Comparison of ENCODE assay signal across 9 mouse cellular contexts in the genomic region with DNA sequence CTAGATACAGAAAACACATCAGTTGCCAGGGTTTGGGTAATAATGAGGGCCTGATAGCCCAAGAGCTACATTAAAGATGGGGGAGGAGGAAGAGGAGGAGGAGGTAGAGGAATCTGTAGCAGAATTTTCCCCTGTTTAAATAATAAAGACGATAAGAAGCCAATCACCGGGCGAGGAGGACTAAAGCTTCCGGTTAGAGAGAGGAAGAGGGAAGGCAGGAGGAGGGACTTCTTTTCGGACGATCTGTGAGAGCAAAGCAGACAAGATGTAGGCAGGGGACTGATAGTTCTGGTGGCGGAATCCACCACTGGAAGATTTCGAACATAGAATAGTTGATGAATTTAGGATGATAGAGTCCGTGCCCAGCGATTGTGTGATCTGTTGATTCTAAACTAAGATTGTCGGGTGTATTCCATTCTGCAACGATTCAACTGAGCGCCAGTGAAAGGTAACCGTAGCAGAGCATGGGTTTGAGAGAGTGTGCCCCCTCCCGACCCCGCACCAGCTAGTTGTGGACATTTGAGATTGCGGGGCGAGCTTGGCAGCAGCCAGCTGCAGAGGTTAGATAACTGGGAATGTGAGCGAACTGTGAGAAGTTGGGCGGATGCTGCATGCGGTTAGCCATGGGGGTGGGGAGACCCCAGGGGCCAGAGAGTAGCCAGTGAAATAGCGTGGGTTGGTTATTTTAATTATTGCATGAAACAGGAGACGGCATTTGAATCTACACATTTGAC. TPM values are rescaled to one million over a fixed set of nuclear protein-coding genes. Genes with fewer than 3 reads are reported as not detected.
DNase-seq lines count a peak whose midpoint lies in the region; ATAC-seq and TF ChIP-seq lines count a peak whose summit lies in the region.
"Had no signal": no experiment of that assay in that cellular context is flagged by ENCODE, and none has a peak within 500 bp of the region (broad histone marks: within the 10 kb centered on the region; RNA-seq: fewer than 3 reads in every experiment).

No protein-coding gene starts in this region.

- 0 out of 2 replicates have a peak overlapping the region, but pooled peaks have one; percentile 1 for H3K4me3 ChIP-seq in forebrain, embryonic 12.5 days (replicated peaks)
- no peak overlapping the region for H3K4me3 ChIP-seq in forebrain, postnatal 0 days (ENCODE audit: low read depth, low read length)
- H3K4me3 ChIP-seq in midbrain, embryonic 10.5 days: peak overlapping the region; percentile 16; the same call in 1 of the 2 replicates
- H3K4me3 ChIP-seq in midbrain, embryonic 15.5 days: no peak overlapping the region
- peak overlapping the region; percentile 22 for H3K4me3 ChIP-seq in stomach, embryonic 15.5 days (replicated peaks)

- ATAC-seq in forebrain, embryonic 12.5 days (ENCODE audit: low FRiP score): no peak
- ATAC-seq in forebrain, postnatal 0 days: no peak
- no peak for ATAC-seq in midbrain, embryonic 15.5 days (replicated peaks)
- ATAC-seq in stomach, embryonic 15.5 days (ENCODE audit: insufficient read depth, low FRiP score, low read depth): peak; percentile 53; the same call in 1 of the 2 replicates

- 81% methylated on average over 23 of the region's 23 CpGs for WGBS in forebrain, embryonic 12.5 days
- WGBS in forebrain, postnatal 0 days: 90% methylated on average over 23 of the region's 23 CpGs
- 84% methylated on average over 23 of the region's 23 CpGs for WGBS in midbrain, embryonic 10.5 days
- WGBS in midbrain, embryonic 15.5 days: 82% methylated on average over 23 of the region's 23 CpGs
- WGBS in stomach, embryonic 15.5 days: 76% methylated on average over 23 of the region's 23 CpGs

- no peak for TF ChIP-seq CTCF in forebrain, postnatal 0 days (IDR thresholded peaks at IDR 0.05; ENCODE audit: low read depth)

- no peak overlapping the region for H3K9ac ChIP-seq in forebrain, embryonic 12.5 days
- H3K9ac ChIP-seq in forebrain, postnatal 0 days: no peak overlapping the region
- no peak overlapping the region for H3K9ac ChIP-seq in midbrain, embryonic 15.5 days
- no peak overlapping the region for H3K9ac ChIP-seq in stomach, embryonic 15.5 days

- no peak for DNase-seq in forebrain, postnatal 0 days
- DNase-seq in midbrain, embryonic 10.5 days (ENCODE audit: low spot score): no peak
- DNase-seq in liver: peak; percentile 81
- DNase-seq in adrenal gland, adult 8-10 months: no peak
- DNase-seq in cerebellum, adult 18-20 months: no peak
- DNase-seq: midbrain, embryonic 14.5 days had no signal

- H3K27me3 ChIP-seq in forebrain, embryonic 12.5 days: no peaks in the 10 kb centered on the region
- no peaks in the 10 kb centered on the region for H3K27me3 ChIP-seq in forebrain, postnatal 0 days (ENCODE audit: insufficient read depth, low read length)
- H3K27me3 ChIP-seq in midbrain, embryonic 10.5 days (ENCODE audit: low read depth, poor library complexity, severe bottlenecking): peaks cover 41% of the 10 kb centered on the region
- H3K27me3 ChIP-seq in midbrain, embryonic 15.5 days (replicated peaks): 0 out of 2 replicates have a peak, but pooled peaks cover 3% of the 10 kb centered on the region
- no peaks in the 10 kb centered on the region for H3K27me3 ChIP-seq in stomach, embryonic 15.5 days (replicated peaks)

- H3K36me3 ChIP-seq in forebrain, embryonic 12.5 days (replicated peaks): no peaks in the 10 kb centered on the region
- no peaks in the 10 kb centered on the region for H3K36me3 ChIP-seq in forebrain, postnatal 0 days (ENCODE audit: insufficient read depth)
- H3K36me3 ChIP-seq in midbrain, embryonic 10.5 days: no peaks in the 10 kb centered on the region
- no peaks in the 10 kb centered on the region for H3K36me3 ChIP-seq in midbrain, embryonic 15.5 days (replicated peaks)
- no peaks in the 10 kb centered on the region for H3K36me3 ChIP-seq in stomach, embryonic 15.5 days

- peaks cover 8% of the 10 kb centered on the region; the same call in 1 of the 2 replicates for H3K4me1 ChIP-seq in forebrain, embryonic 12.5 days
- no peaks in the 10 kb centered on the region; the same call in 1 of the 2 replicates for H3K4me1 ChIP-seq in forebrain, postnatal 0 days (ENCODE audit: insufficient read depth)
- peaks cover 27% of the 10 kb centered on the region for H3K4me1 ChIP-seq in midbrain, embryonic 10.5 days
- peaks cover 11% of the 10 kb centered on the region for H3K4me1 ChIP-seq in midbrain, embryonic 15.5 days
- no peaks in the 10 kb centered on the region for H3K4me1 ChIP-seq in stomach, embryonic 15.5 days

- H3K27ac ChIP-seq in forebrain, embryonic 12.5 days: no peak overlapping the region
- no peak overlapping the region for H3K27ac ChIP-seq in forebrain, postnatal 0 days (ENCODE audit: low read depth, low read length)
- no peak overlapping the region for H3K27ac ChIP-seq in midbrain, embryonic 10.5 days (replicated peaks)
- H3K27ac ChIP-seq in midbrain, embryonic 15.5 days: no peak overlapping the region
- H3K27ac ChIP-seq in stomach, embryonic 15.5 days: no peak overlapping the region

- H3K9me3 ChIP-seq in forebrain, embryonic 12.5 days: no peaks in the 10 kb centered on the region
- no peaks in the 10 kb centered on the region for H3K9me3 ChIP-seq in forebrain, postnatal 0 days (ENCODE audit: low read length)
- no peaks in the 10 kb centered on the region for H3K9me3 ChIP-seq in midbrain, embryonic 10.5 days (replicated peaks)
- H3K9me3 ChIP-seq in midbrain, embryonic 15.5 days: no peaks in the 10 kb centered on the region
- H3K9me3 ChIP-seq in stomach, embryonic 15.5 days: no peaks in the 10 kb centered on the region

- H3K4me2 ChIP-seq in forebrain, embryonic 12.5 days: no peak overlapping the region
- no peak overlapping the region for H3K4me2 ChIP-seq in forebrain, postnatal 0 days (ENCODE audit: low read depth)
- H3K4me2 ChIP-seq in midbrain, embryonic 15.5 days: no peak overlapping the region
- H3K4me2 ChIP-seq in stomach, embryonic 15.5 days: no peak overlapping the region

RNA-seq across cellular contexts. Expression of a gene that starts 52.4 kb away (rescaled TPM):
- 6.7 TPM in 2 replicates for polyA plus RNA-seq in forebrain, embryonic 12.5 days (2016; fragmentation: Nextera tagmentation; extraction: Ambion mirVana)
- total RNA-seq in forebrain, postnatal 0 days (2014; rRNA removed): 15.6 and 20.7 TPM in 2 replicates
- polyA plus RNA-seq in forebrain, postnatal 0 days (2015; fragmentation: Nextera tagmentation; extraction: Ambion mirVana): 12.4 and 16.3 TPM in 2 replicates
- 6.3 and 7.7 TPM in 2 replicates for polyA plus RNA-seq in midbrain, embryonic 10.5 days (2016; fragmentation: Nextera tagmentation; extraction: Ambion mirVana)
- 35.1 and 35.5 TPM in 2 replicates for polyA plus RNA-seq in midbrain, embryonic 15.5 days (2015; fragmentation: Nextera tagmentation; extraction: Ambion mirVana)
- polyA plus RNA-seq in stomach, embryonic 15.5 days (2015; fragmentation: Nextera tagmentation; extraction: Ambion mirVana): 3.5 and 3.8 TPM in 2 replicates
- total RNA-seq in adrenal gland, adult 8-10 months (2022): not detected

Comparison
In these comparisons a context has a peak if more than half of its experiments do, and no peak if none do; other contexts are left out.
1. H3K4me3 ChIP-seq: peak in forebrain, embryonic 12.5 days (single experiment), midbrain, embryonic 10.5 days (single experiment) and stomach, embryonic 15.5 days (single experiment); none in forebrain, postnatal 0 days (single experiment) and midbrain, embryonic 15.5 days (single experiment).